Mouse (Mus musculus): ENCODE data around the gene Svs2. TPM values are rescaled to one million over a fixed set of nuclear protein-coding genes. Genes with fewer than 3 reads are reported as not detected.

Gene Svs2
- polyA plus RNA-seq, 1 experiment, result not detected

DNA sequence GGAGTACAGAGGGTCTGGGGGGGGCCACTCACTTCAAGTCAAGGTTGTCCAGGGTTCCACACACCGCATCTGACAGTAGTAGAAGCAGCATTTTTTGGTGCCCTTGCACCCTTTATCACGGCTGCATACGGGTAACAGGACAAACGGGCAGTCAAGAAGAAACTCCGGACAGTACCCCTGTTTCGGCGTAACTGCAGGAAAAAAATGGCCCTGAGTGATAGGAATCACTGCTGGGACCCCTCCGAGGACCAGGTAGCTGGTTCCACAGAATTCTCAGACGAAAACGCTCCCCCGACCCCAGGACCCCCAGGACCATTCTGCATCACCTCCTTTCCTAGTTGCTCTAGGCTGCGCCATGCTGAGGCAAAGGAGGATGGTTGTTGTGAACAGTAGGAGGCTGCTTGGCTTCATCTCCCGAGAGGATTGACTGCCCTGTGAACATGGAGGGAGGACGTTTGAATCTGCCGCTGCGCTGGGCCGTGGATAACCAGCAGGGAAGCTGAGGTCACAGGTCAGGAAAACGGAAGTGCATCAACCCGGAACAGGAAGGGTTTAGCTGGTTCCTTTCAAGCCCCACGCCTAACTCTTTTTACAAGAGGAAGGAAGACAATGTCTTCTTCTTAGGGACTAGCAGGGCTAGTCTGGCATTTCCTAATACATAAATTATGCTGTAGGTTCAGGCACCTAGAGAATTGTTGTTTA, 38.5 kb downstream of the Svs2 start, which contains the start of gene Wfdc15a:
Gene Wfdc15a, minus strand, starts transcription at position 505 of the 702 bp plus-strand sequence.
- Histone ChIP-seq H3K4me3 (replicated peaks) (no peak within 1 kb of the TSS), H3K27me3 (replicated peaks) (peaks cover 8% of the 10 kb centered on the region), H3K9me3 (0 out of 2 replicates have a peak, but pooled peaks cover 5% of the 10 kb centered on the region), H3K4me1 (no peaks in the 10 kb centered on the region), H3K36me3 (replicated peaks; ENCODE audit: low read length) (no peaks in the 10 kb centered on the region)
- TF ChIP-seq GATA1 (IDR thresholded peaks at IDR 0.05; ENCODE audit: borderline replicate concordance, low read length) (no peak), FLI1 (IDR thresholded peaks at IDR 0.05; ENCODE audit: low read length) (no peak)

DNA sequence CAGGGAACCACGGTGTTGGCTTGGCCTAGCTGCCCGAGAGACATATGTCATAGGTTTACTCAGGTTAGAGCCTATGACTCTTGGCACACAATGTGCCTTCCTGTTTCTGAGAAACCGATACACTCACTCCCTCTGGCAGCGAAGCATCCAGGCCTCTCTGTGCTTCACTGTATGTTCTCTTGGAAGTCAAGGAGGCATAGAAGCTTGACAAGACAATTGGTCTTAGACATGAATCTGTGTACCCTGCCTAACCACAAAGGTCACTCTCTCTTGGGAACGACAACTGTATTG, 41.6 kb downstream of the Svs2 start:
- peaks cover 8% of the 10 kb centered on the region; the same call in 1 of the 2 replicates for H3K9me3 ChIP-seq
- H3K36me3 ChIP-seq (replicated peaks; ENCODE audit: low read length), result no peaks in the 10 kb centered on the region
- no peak for TF ChIP-seq FLI1 (IDR thresholded peaks at IDR 0.05; ENCODE audit: low read length)
- TF ChIP-seq GATA1 (IDR thresholded peaks at IDR 0.05; ENCODE audit: borderline replicate concordance, low read length), result no peak
- no peak overlapping the region for H3K4me3 ChIP-seq (replicated peaks)
- H3K27me3 ChIP-seq (replicated peaks), result peaks cover 23% of the 10 kb centered on the region
- H3K4me1 ChIP-seq, result no peaks in the 10 kb centered on the region

DNA sequence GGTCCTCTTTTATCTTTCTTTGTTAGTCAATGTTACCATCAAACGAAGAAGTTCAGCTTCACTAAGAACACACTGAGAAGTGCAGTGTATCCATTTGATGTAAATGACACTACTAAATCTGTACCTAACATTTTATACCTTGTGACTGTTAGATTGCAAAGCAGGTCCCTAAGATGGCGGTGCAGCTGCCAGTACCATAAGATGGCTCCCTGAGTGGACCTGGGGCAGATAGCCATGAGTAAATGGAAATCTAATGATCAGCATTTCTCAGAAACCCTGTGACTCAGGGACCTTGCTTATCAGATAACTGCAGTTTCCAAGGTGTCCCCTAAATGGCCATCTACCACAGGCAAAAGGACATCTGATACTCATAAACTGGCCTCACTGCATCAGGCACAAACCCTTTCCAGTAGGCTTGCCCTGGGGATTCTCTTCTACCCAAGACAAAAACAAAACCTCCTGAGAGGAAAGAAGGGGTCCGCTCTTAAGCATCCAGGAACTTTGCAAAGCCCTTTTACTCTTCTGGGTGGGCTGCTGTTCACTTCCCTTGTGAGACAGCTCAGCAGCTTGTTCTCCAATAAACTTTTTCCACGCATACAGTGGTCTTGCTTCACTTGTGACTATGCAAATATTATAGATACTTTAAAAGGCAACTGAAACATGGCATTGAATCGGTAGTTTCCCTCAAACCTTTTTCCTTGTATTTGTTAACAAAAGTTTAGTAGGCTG, 42.1 kb downstream of the Svs2 start:
- H3K9me3 ChIP-seq, result peaks cover 13% of the 10 kb centered on the region
- H3K4me3 ChIP-seq (replicated peaks), result no peak overlapping the region
- H3K27me3 ChIP-seq (replicated peaks), result peaks cover 28% of the 10 kb centered on the region
- H3K36me3 ChIP-seq (replicated peaks; ENCODE audit: low read length), result no peaks in the 10 kb centered on the region
- TF ChIP-seq FLI1 (IDR thresholded peaks at IDR 0.05; ENCODE audit: low read length) (no peak), GATA1 (IDR thresholded peaks at IDR 0.05; ENCODE audit: borderline replicate concordance, low read length) (no peak)
- H3K4me1 ChIP-seq, result no peaks in the 10 kb centered on the region

DNA sequence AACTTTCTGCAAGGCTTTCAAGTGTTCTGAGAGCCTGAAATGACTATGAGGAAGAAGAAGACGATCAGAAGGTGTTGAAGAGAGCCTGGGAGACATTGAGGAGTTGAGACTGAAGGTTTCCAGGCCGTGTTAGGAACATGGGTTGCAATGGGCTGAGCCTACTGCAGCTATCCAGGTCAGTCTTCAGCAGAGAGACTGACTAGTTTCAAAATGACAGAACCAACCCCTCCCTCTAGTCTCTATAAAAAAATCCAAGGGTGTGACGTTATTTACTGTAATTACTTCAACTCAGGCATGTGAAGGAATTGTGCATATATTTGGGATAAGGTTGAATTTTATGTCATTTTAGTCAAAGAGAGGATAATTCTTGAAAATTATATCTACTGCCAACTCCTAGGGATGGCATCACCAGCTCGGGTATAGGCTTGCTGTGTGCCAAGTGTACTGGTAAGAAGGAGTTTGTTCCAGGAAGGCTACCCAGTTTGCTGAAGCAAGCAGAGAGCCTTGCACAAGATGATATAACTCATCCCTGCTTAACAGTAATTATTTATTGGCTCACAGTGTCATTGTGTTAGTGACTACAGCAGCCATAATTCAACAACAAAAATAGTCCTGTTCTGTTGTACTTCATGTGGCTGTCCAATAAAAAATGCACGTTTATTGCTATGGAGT, 43.2 kb downstream of the Svs2 start:
- H3K36me3 ChIP-seq (replicated peaks; ENCODE audit: low read length), result no peaks in the 10 kb centered on the region
- no peak overlapping the region for H3K4me3 ChIP-seq (replicated peaks)
- no peaks in the 10 kb centered on the region for H3K4me1 ChIP-seq
- TF ChIP-seq FLI1 (IDR thresholded peaks at IDR 0.05; ENCODE audit: low read length) (no peak), GATA1 (IDR thresholded peaks at IDR 0.05; ENCODE audit: borderline replicate concordance, low read length) (no peak)
- peaks cover 19% of the 10 kb centered on the region for H3K9me3 ChIP-seq
- H3K27me3 ChIP-seq (replicated peaks), result peaks cover 35% of the 10 kb centered on the region

DNA sequence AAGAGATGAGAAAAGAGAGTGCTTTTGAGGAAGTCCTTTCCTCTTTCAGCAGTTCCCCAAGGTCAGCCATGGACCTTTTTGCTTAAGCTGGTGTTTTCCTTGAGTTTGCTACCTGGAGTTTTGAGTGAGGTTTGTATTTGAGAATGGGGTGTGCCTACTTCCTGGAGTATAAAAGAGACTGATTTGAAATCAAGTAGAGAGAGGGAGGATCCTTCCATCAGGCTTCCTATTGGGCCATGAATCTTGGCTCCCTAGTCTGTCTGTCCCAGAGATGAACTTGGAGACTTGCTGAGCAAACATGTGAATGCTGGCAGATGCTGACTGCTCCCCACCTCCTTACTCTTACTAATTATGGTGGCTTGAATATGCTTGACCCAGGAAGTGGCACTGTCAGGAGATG, 46.0 kb downstream of the Svs2 start:
- TF ChIP-seq GATA1 (IDR thresholded peaks at IDR 0.05; ENCODE audit: borderline replicate concordance, low read length), result no peak
- no peak for TF ChIP-seq FLI1 (IDR thresholded peaks at IDR 0.05; ENCODE audit: low read length)
- Histone ChIP-seq H3K36me3 (replicated peaks; ENCODE audit: low read length) (no peaks in the 10 kb centered on the region), H3K4me1 (no peaks in the 10 kb centered on the region), H3K9me3 (peaks cover 17% of the 10 kb centered on the region), H3K4me3 (replicated peaks) (no peak overlapping the region), H3K27me3 (replicated peaks) (peaks cover 45% of the 10 kb centered on the region)

DNA sequence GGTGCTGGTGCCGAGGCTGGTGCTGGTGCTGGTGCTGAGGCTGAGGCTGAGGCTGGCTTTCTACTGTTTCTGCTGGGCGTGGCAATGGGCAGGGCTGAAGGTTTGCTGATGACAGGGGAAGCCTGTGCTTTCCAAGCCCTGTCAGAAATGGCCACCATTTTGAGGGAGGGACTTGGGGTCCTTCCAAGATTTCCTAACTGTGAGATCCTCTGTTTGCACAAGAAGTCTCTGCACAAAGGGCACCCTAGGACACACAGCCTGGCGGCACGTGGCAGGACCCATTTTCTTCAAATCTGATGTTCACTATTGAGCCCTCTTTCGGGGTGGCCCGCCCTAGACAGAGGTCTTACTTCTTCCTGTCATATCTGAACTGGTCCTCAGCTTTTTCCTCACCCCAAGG, 47.7 kb downstream of the Svs2 start, which contains the start of gene Wfdc12:
Gene Wfdc12, minus strand, starts transcription at position 33 of the 400 bp plus-strand sequence.
- Histone ChIP-seq H3K9me3 (peaks cover 17% of the 10 kb centered on the region), H3K36me3 (replicated peaks; ENCODE audit: low read length) (no peaks in the 10 kb centered on the region), H3K4me3 (replicated peaks) (no peak within 1 kb of the TSS), H3K27me3 (replicated peaks) (peaks cover 46% of the 10 kb centered on the region), H3K4me1 (no peaks in the 10 kb centered on the region)
- TF ChIP-seq GATA1 (IDR thresholded peaks at IDR 0.05; ENCODE audit: borderline replicate concordance, low read length), result no peak

DNA sequence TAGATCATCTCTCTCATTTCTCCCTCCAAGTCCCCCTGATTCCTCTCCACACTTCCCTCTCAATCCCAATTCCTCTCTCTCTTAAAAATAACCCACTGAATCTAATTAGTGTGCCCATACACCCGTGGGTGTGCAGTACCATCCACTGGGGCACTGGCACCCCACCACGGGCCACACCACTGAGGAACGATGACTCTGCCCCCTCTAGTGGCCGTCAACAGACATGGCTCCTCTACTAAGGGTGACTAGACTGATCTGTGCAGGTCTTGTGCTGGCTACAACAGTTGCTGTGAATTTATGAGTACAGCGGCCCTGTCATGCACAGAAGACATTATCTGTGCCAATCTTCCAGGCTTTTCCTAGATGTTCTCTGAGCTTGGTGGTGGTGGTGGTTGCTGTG, 49.5 kb downstream of the Svs2 start:
- no peaks in the 10 kb centered on the region for H3K36me3 ChIP-seq (replicated peaks; ENCODE audit: low read length)
- H3K4me3 ChIP-seq (replicated peaks), result peak overlapping the region; percentile 64
- H3K27me3 ChIP-seq (replicated peaks), result peaks cover 45% of the 10 kb centered on the region
- TF ChIP-seq FLI1 (IDR thresholded peaks at IDR 0.05; ENCODE audit: low read length) (no peak), GATA1 (IDR thresholded peaks at IDR 0.05; ENCODE audit: borderline replicate concordance, low read length) (no peak)
- H3K9me3 ChIP-seq, result peaks cover 17% of the 10 kb centered on the region
- peaks cover 5% of the 10 kb centered on the region; the same call in 1 of the 2 replicates for H3K4me1 ChIP-seq

Other genes starting within 250 kb of the Svs2 start
- gene Ywhab, start 243.5 kb downstream of the Svs2 start, polyA plus RNA-seq (2012; ENCODE audit: insufficient read depth, low replicate concordance), result 18.6 and 40.5 TPM in 2 replicates
- not detected in 2 replicates for gene Pabpc1l, start 213.0 kb downstream of the Svs2 start, polyA plus RNA-seq (2012; ENCODE audit: insufficient read depth, low replicate concordance)
- gene Stk4, start 168.1 kb downstream of the Svs2 start, polyA plus RNA-seq (2012; ENCODE audit: insufficient read depth, low replicate concordance), result 3.1 and 31.1 TPM in 2 replicates
- 17.4 and 20.5 TPM in 2 replicates for gene Tomm34, start 167.3 kb downstream of the Svs2 start, polyA plus RNA-seq (2012; ENCODE audit: insufficient read depth, low replicate concordance)
- gene Kcns1, start 67.4 kb downstream of the Svs2 start, polyA plus RNA-seq (2012; ENCODE audit: insufficient read depth, low replicate concordance), result not detected in 2 replicates
- not detected in 2 replicates for gene Wfdc5, start 55.7 kb downstream of the Svs2 start, polyA plus RNA-seq (2012; ENCODE audit: insufficient read depth, low replicate concordance)
- not detected in 2 replicates for gene Wfdc12, start 47.9 kb downstream of the Svs2 start, polyA plus RNA-seq (2012; ENCODE audit: insufficient read depth, low replicate concordance)
- not detected in 2 replicates for gene Wfdc15a, start 38.3 kb downstream of the Svs2 start, polyA plus RNA-seq (2012; ENCODE audit: insufficient read depth, low replicate concordance)
- not detected in 2 replicates for gene Wfdc15b, start 16.8 kb downstream of the Svs2 start, polyA plus RNA-seq (2012; ENCODE audit: insufficient read depth, low replicate concordance)
- not detected in 2 replicates for gene Svs3b, start 18.2 kb upstream of the Svs2 start, polyA plus RNA-seq (2012; ENCODE audit: insufficient read depth, low replicate concordance)
- gene Svs4, start 40.0 kb upstream of the Svs2 start, polyA plus RNA-seq (2012; ENCODE audit: insufficient read depth, low replicate concordance), result not detected in 2 replicates
- gene Svs3a, start 50.8 kb upstream of the Svs2 start, polyA plus RNA-seq (2012; ENCODE audit: insufficient read depth, low replicate concordance), result not detected in 2 replicates
- gene Svs6, start 78.3 kb upstream of the Svs2 start, polyA plus RNA-seq (2012; ENCODE audit: insufficient read depth, low replicate concordance), result not detected in 2 replicates
- gene Svs5, start 94.3 kb upstream of the Svs2 start, polyA plus RNA-seq (2012; ENCODE audit: insufficient read depth, low replicate concordance), result not detected in 2 replicates
- 10.8 and 19.1 TPM in 2 replicates for gene Slpi, start 150.6 kb upstream of the Svs2 start, polyA plus RNA-seq (2012; ENCODE audit: insufficient read depth, low replicate concordance)
- gene Rbpjl, start 164.7 kb upstream of the Svs2 start, polyA plus RNA-seq (2012; ENCODE audit: insufficient read depth, low replicate concordance), result 0.18 TPM in 1 of 2 replicates, not detected in the other
- not detected in 2 replicates for gene Matn4, start 166.7 kb upstream of the Svs2 start, polyA plus RNA-seq (2012; ENCODE audit: insufficient read depth, low replicate concordance)
- gene Sdc4, start 205.4 kb upstream of the Svs2 start, polyA plus RNA-seq (2012; ENCODE audit: insufficient read depth, low replicate concordance), result 0.78 and 6.1 TPM in 2 replicates
- gene Sys1, start 218.5 kb upstream of the Svs2 start, polyA plus RNA-seq (2012; ENCODE audit: insufficient read depth, low replicate concordance), result 63.1 and 105 TPM in 2 replicates
- 2.4 TPM in 1 of 2 replicates, not detected in the other for gene Gm20458, start 222.5 kb upstream of the Svs2 start, polyA plus RNA-seq (2012; ENCODE audit: insufficient read depth, low replicate concordance)
- not detected in 2 replicates for gene Trp53tg5, start 235.3 kb upstream of the Svs2 start, polyA plus RNA-seq (2012; ENCODE audit: insufficient read depth, low replicate concordance)
- gene Dbndd2, start 247.6 kb upstream of the Svs2 start, polyA plus RNA-seq (2012; ENCODE audit: insufficient read depth, low replicate concordance), result 1.7 and 4.2 TPM in 2 replicates